Mouse (Mus musculus) forebrain, embryonic 16.5 days (tissue): ENCODE data around the gene Sprr2j-ps. TPM values are rescaled to one million over a fixed set of nuclear protein-coding genes. Genes with fewer than 3 reads are reported as not detected.

Experiments
- ATAC-seq: fragments of 200-750 bp; cut with Nextera tagmentation; 2 replicates; pipeline ENCODE4 v1.8.0; 2017; ENCODE audit warnings: mild to moderate bottlenecking, moderate library complexity
- H3K27ac ChIP-seq: fragments of 300-500 bp; sonication (generic); 2 replicates; pipeline ENCODE4 v1.5.1; 2014; ENCODE audit warnings: low read length, control low read depth
- H3K27me3 ChIP-seq: fragments of 300-500 bp; sonication (generic); replicated peaks from 2 replicates; pipeline ENCODE4 v1.6.1; 2014; ENCODE audit warnings: low read length; ENCODE audit not compliant: control insufficient read depth, insufficient read depth
- H3K36me3 ChIP-seq: fragments of 300-500 bp; sonication (generic); 2 replicates; pipeline ENCODE4 v1.6.1; 2014; ENCODE audit not compliant: control insufficient read depth, insufficient read depth
- H3K4me1 ChIP-seq: fragments of 300-500 bp; sonication (generic); replicated peaks from 2 replicates; pipeline ENCODE4 v1.6.1; 2014; ENCODE audit warnings: low read length; ENCODE audit not compliant: control insufficient read depth, insufficient read depth
- H3K4me2 ChIP-seq: fragments of 300-500 bp; sonication (generic); 2 replicates; pipeline ENCODE4 v1.6.1; 2014; ENCODE audit warnings: mild to moderate bottlenecking, low read length, control low read depth
- H3K4me3 ChIP-seq: fragments of 300-500 bp; sonication (generic); replicated peaks from 2 replicates; pipeline ENCODE4 v1.5.1; 2014; ENCODE audit warnings: mild to moderate bottlenecking, low read length, control low read depth
- H3K9ac ChIP-seq: fragments of 300-500 bp; sonication (generic); replicated peaks from 2 replicates; pipeline ENCODE4 v1.6.1; 2014; ENCODE audit warnings: low read depth, low read length, control low read depth
- H3K9me3 ChIP-seq: fragments of 300-500 bp; sonication (generic); 2 replicates; pipeline ENCODE4 v1.6.1; 2016; ENCODE audit warnings: low read length; ENCODE audit not compliant: control insufficient read depth
- WGBS: fragments of 180-500 bp; shearing (Covaris S2); extraction: QIAGEN DNeasy Blood & Tissue Kit; methylation state at CpG from one replicate; pipeline ENCODE4 v1.1.7; 2014; 5-methylcytosine and 5-hydroxymethylcytosine counted together
- polyA plus RNA-seq: library from polyadenylated mRNA; unstranded; fragments of >200 nt; fragmentation: Nextera tagmentation; extraction: Ambion mirVana; gene quantifications from 2 replicates; pipeline ENCODE4 v1.2.1, GENCODE M21; 2015

Sprr2j-ps gene
- polyA plus RNA-seq, result not detected in 2 replicates

DNA sequence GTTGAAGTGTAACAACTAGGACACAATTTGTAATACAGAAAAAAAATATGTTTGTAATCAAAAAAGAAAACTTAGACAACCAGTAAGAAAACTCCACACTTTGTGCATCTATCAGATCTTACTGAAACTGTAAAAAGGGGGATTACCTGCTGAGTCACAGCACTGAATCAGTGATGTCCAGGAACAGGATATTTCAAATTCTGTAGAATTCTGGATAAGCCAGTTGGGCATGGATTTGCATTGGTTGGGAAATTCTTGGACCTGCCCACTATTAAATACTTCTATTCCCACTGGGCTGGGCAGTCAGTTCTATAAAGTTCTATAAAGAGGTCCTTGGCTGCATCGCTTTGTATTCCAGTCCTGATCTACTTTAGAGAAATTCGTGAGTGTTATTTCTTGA is at the start of gene Sprr2j-ps:
Gene Sprr2j-ps (plus strand): TSS at position 301 of the 400 bp plus-strand sequence.
- Histone ChIP-seq H3K4me2 (no peak within 1 kb of the TSS), H3K4me3 (no peak within 1 kb of the TSS), H3K27me3 (no peaks in the 10 kb centered on the region), H3K4me1 (no peaks in the 10 kb centered on the region), H3K9ac (no peak within 1 kb of the TSS), H3K27ac (no peak within 1 kb of the TSS), H3K36me3 (no peaks in the 10 kb centered on the region), H3K9me3 (no peaks in the 10 kb centered on the region)
- WGBS, result 83% methylated on average over 2 of the region's 2 CpGs
- no peak for ATAC-seq

DNA sequence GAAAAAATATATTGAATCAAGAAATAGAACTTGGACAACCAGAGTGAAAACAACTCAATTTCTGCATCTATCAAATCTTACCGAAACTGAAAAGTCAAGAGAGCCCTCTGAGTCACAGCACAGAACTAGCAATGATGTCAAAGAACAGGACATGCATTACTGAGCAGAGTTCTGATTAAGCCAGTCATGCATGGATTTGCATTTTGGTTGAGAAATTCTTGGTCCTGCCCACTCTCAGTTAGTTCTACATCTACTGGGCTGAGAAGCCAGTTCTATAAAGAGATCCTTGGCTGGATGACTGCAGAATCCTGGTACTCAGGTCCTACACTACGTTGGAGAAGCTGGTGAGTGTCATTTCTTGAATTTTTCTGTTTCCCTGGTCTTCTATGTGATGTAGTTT is 44.3 kb upstream of the Sprr2j-ps start:
- Histone ChIP-seq H3K27ac (no peak overlapping the region), H3K36me3 (no peaks in the 10 kb centered on the region), H3K4me2 (no peak overlapping the region), H3K4me3 (no peak overlapping the region), H3K9me3 (no peaks in the 10 kb centered on the region), H3K27me3 (no peaks in the 10 kb centered on the region), H3K4me1 (no peaks in the 10 kb centered on the region), H3K9ac (no peak overlapping the region)
- WGBS, result 75% methylated on average over 2 of the region's 2 CpGs
- ATAC-seq, result no peak

DNA sequence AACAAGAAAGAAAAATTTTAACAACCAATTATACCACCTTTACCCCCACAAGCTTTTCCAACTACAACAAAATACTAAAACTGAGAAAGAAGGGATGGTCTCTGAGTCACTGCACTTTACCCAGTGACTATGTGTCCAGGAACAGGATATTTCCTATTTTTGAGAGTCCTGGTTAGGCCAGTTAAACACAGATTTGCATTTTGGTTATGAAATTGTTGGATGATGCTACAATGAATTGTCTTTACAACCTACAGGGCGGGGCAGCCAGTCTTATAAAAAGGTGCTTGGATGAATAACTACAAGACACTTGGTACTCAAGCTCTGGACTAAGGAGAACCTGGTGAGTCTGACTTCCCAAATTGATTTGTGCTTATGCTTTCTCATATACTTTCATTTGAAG is 32.5 kb upstream of the Sprr2j-ps start, which contains the start of gene Sprr2h:
Gene Sprr2h (plus strand): TSS at position 301 of the 400 bp plus-strand sequence.
- Histone ChIP-seq H3K4me1 (no peaks in the 10 kb centered on the region), H3K4me3 (no peak within 1 kb of the TSS), H3K9ac (no peak within 1 kb of the TSS), H3K9me3 (no peaks in the 10 kb centered on the region), H3K27me3 (no peaks in the 10 kb centered on the region), H3K36me3 (no peaks in the 10 kb centered on the region), H3K4me2 (no peak within 1 kb of the TSS), H3K27ac (no peak within 1 kb of the TSS)
- WGBS, result 83% methylated on average over 1 of the region's 1 CpGs
- no peak for ATAC-seq

DNA sequence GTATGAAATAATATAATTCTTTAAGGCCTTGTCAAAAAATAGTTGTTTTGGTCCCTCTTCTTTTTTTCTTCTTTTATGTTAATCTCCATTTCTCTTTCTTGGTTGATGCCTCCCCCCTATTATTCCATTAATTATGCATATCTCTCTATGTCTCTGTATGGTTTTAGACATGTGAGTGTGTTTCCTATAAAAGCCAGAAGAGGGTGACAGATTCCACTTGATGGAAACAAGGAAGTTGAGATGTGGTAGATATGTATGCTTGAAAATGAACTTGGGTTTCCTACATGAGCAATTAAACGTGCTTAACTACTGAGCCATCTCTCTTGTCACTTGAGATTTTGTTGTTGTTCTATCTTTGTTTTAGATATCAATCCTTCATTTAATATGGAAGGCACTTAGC is 23.6 kb upstream of the Sprr2j-ps start:
- 61% methylated on average over 1 of the region's 1 CpGs for WGBS
- Histone ChIP-seq H3K4me1 (no peaks in the 10 kb centered on the region), H3K9ac (no peak overlapping the region), H3K9me3 (no peaks in the 10 kb centered on the region), H3K4me3 (no peak overlapping the region), H3K27ac (no peak overlapping the region), H3K27me3 (no peaks in the 10 kb centered on the region), H3K4me2 (no peak overlapping the region), H3K36me3 (no peaks in the 10 kb centered on the region)
- no peak for ATAC-seq

DNA sequence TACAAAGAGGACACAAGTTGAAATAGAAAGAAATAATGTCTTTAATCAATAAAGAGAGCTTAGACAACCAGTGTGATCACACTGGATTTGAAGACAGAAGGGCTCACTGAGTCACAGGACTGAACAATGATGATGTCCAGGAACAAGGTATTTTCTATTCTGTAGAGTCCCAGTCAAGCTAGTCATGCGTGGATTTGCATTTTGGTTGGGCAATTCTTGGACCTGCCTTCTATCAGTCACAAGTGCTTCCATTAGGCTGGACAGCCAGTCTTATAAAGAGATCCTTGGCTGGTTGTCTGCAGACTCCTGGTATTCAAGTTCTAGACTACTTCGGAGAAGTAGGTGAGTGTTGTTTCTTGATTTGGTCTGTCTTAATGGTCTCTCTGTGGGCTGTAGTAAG is 10.2 kb upstream of the Sprr2j-ps start, which contains the start of gene Sprr2i:
Gene Sprr2i (plus strand): TSS at position 301 of the 400 bp plus-strand sequence.
- Histone ChIP-seq H3K9me3 (no peaks in the 10 kb centered on the region), H3K4me3 (no peak within 1 kb of the TSS), H3K36me3 (no peaks in the 10 kb centered on the region), H3K4me2 (no peak within 1 kb of the TSS), H3K27me3 (no peaks in the 10 kb centered on the region), H3K9ac (no peak within 1 kb of the TSS), H3K27ac (no peak within 1 kb of the TSS), H3K4me1 (no peaks in the 10 kb centered on the region)
- no peak for ATAC-seq
- WGBS, result 91% methylated on average over 2 of the region's 2 CpGs

DNA sequence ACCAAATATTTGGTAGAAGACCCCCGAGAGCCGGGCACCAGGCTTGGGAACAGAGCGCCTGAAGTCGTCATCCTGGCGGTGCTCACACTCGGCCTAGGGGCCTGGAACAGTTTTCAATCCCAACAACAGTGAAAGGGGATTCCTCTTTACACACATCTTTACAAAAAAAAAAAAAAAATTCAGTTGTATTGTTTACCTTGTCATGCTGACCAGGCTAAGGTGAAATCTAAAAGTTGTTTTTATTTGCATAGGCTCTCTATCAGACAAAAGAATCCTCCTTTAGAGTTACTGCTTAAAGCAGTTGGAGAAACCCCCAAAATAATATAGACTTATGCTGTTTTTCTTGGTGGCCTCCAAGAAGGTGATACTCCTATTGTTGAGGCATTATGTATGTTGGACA is 11.4 kb downstream of the Sprr2j-ps start, which contains the start of gene Gm9774:
Gene Gm9774 (minus strand): TSS at position 101 of the 400 bp plus-strand sequence.
- Histone ChIP-seq H3K27me3 (no peaks in the 10 kb centered on the region), H3K9me3 (no peaks in the 10 kb centered on the region), H3K27ac (no peak within 1 kb of the TSS), H3K4me3 (no peak within 1 kb of the TSS), H3K4me2 (no peak within 1 kb of the TSS), H3K4me1 (no peaks in the 10 kb centered on the region), H3K36me3 (no peaks in the 10 kb centered on the region), H3K9ac (no peak within 1 kb of the TSS)
- WGBS, result 93% methylated on average over 6 of the region's 6 CpGs
- no peak for ATAC-seq

DNA sequence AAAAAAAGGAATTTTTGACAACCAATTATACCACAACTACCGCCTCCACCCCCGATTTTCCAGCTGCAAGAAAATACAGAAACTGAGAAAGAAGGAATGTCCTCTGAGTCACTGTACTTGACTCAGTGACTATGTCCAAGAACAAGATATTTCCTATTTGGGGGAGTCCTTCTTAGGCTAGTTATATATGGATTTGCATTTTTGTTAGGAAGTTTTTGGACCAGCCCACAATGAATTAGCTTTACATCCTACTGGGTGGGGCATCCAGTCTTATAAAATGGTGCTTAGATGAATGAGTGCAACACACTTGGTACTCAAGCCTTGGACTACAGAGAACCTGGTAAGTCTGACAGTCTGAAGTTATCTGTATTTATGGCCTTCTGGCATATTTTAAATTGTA is 14.4 kb downstream of the Sprr2j-ps start, which contains the start of gene Sprr2k:
Gene Sprr2k (plus strand): TSS at position 301 of the 400 bp plus-strand sequence.
- Histone ChIP-seq H3K9ac (no peak within 1 kb of the TSS), H3K27ac (no peak within 1 kb of the TSS), H3K4me1 (no peaks in the 10 kb centered on the region), H3K4me2 (no peak within 1 kb of the TSS), H3K36me3 (no peaks in the 10 kb centered on the region), H3K4me3 (no peak within 1 kb of the TSS), H3K27me3 (no peaks in the 10 kb centered on the region), H3K9me3 (no peaks in the 10 kb centered on the region)
- ATAC-seq, result no peak
- WGBS, result 90% methylated on average over 2 of the region's 2 CpGs

DNA sequence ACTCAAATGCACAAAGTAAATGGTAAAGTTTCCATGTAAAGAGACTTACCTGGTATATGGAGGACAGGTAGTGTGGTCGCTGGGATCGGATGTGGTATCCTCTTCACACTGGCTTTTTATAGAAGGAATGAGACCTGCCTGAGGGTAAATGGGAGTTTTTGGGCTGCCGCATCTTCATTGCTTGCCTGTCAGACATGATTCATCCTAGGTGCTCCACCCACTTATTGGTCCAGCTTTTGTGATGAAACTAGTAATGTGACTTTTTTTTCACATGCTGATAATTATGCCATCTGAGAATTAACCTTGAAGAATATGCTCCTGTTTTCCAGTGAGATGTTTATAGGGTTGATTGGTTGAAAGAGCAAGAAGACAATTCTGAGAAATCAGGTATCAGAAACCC is 20.8 kb downstream of the Sprr2j-ps start, which contains the start of gene Sprr1b:
Gene Sprr1b (minus strand): TSS at position 101 of the 400 bp plus-strand sequence.
- 92% methylated on average over 3 of the region's 3 CpGs for WGBS
- no peak within 1 kb of the TSS for H3K4me2 ChIP-seq
- no peaks in the 10 kb centered on the region for H3K27me3 ChIP-seq
- no peaks in the 10 kb centered on the region for H3K36me3 ChIP-seq
- no peak within 1 kb of the TSS for H3K4me3 ChIP-seq
- H3K9ac ChIP-seq, result no peak within 1 kb of the TSS
- H3K9me3 ChIP-seq, result no peaks in the 10 kb centered on the region
- no peak within 1 kb of the TSS for H3K27ac ChIP-seq
- no peaks in the 10 kb centered on the region for H3K4me1 ChIP-seq
- ATAC-seq, result no peak

DNA sequence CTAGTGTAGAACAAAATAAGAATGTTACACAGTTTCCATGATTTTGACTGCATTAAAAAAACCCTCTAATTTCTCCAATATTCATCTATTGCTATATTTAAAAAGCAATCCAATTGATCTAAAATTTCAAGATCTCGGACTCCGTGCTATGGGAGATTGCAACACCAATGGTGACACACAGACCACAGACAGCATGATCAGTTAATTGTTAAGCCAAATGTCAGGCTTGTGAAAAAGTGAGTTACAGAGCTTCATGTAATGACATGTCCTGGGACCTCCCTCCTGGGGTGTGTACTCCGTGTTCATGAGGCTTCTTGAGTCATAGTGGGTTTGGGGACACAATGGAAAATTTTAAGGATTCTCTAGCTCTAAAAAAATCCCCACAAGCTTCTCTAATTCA is 22.3 kb downstream of the Sprr2j-ps start:
- Histone ChIP-seq H3K9me3 (no peaks in the 10 kb centered on the region), H3K27ac (no peak overlapping the region), H3K4me3 (no peak overlapping the region), H3K36me3 (no peaks in the 10 kb centered on the region), H3K4me1 (no peaks in the 10 kb centered on the region), H3K4me2 (no peak overlapping the region), H3K27me3 (no peaks in the 10 kb centered on the region), H3K9ac (no peak overlapping the region)
- no peak for ATAC-seq
- WGBS, result 97% methylated on average over 3 of the region's 3 CpGs

DNA sequence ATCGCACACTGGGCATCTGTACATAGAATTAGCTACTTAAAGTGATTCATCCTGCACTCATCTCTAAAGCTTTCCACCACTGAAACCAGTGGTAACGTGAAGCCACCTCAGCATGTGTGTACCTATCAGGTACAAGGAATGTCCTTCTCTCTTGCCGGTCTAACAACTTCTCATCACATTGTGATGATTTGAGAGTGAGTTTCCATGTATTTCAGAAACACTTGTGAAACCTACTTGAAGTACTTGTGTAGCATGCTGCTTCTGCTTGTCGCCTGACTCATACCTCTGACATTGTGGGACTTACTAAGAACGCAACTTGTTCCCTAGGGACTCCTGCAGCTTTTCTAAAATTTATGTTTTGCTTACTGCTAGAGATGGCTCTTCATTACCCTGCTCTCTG is 37.3 kb downstream of the Sprr2j-ps start:
- no peaks in the 10 kb centered on the region for H3K36me3 ChIP-seq
- H3K27me3 ChIP-seq, result no peaks in the 10 kb centered on the region
- no peak overlapping the region for H3K9ac ChIP-seq
- H3K4me2 ChIP-seq, result no peak overlapping the region
- no peaks in the 10 kb centered on the region for H3K9me3 ChIP-seq
- H3K27ac ChIP-seq, result no peak overlapping the region
- no peaks in the 10 kb centered on the region for H3K4me1 ChIP-seq
- no peak for ATAC-seq
- no peak overlapping the region for H3K4me3 ChIP-seq
- 90% methylated on average over 5 of the region's 5 CpGs for WGBS
